Mouse (Mus musculus) layer of hippocampus, postnatal 25 days (tissue): ENCODE results near the gene Ptcd2. TPM values are rescaled to one million over a fixed set of nuclear protein-coding genes. Genes with fewer than 3 reads are reported as not detected.

Experiments
- total RNA-seq, 2 experiments: library from RNA; stranded (reverse); gene quantifications; 2 replicates each; pipeline ENCODE4 v1.2.3; 2021

Gene Ptcd2
- total RNA-seq, 2 experiments from 2014 or later: 28.2 to 33.0 TPM

Other genes starting within 250 kb of the Ptcd2 start
- gene Zfp366, start 159.9 kb downstream of the Ptcd2 start, total RNA-seq: 1 to 10 TPM; 2.8 to 3.9 TPM
- 10 to 100 TPM; 26.5 to 28.4 TPM for gene Mrps27, start 81 bp upstream of the Ptcd2 start, total RNA-seq
- gene Map1b, start 171.8 kb upstream of the Ptcd2 start, total RNA-seq: 100 to 1,000 TPM; 620 to 712 TPM